Mouse (Mus musculus): ENCODE data around the gene Zfp362.

Zfp362 gene

DNA sequence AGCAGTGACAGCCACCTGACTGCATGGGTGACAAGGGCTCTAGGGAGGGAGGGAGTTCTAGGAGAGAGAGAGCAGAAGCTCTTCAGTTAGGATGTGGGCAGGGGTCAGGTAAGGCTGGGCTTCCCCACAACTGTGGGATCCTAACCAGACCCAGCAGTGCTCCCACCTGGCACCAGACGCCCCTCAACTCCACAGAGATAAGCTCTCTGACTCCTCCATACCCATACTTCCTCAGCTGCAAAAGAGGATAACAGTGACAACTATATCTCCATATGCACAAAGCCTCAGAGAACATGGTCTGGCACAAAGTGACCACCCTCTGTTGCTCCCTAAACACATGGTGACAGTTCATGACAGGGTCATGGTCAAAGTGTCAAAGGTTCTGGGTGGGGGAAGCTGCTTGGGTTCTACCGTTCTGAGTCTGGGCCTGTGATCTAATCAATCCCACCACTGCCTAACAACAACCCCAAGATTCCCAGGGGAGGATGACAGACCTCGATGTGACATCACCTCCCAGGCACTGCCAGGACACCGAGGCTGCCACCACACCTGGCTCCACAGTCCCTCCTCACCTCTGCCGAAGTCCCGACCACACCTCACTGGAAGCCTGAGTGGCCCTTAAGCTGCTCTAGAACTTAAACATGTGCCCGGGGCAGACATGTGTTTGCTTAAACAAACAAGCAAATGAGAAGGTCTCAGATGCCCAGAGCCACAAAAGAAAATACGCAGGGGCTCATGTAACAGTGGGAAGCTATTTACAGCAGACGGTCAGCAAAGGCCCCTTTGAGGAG, 4.0 kb downstream of the Zfp362 start:
- CTCF ChIA-PET, result no interaction called here

DNA sequence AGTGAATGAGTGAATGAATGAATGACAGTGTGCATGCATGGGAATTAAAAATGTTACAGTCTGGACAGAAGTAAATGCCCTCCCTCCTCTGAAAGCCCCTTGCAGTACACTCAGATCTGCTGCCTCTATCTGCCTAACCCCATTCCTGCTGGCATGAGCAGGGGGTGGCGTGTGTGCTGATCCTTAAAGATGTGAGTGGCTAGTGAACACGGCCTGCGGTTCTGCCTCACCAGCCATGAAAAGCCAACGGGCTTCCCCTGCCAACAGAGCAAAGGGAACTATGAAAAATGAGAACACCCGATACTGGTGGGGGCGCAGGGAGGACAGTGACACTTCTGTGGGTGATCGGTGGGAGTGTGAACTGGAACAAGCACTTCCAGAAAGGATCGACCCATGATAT, 9.1 kb downstream of the Zfp362 start:
- CTCF ChIA-PET, result no interaction called here

DNA sequence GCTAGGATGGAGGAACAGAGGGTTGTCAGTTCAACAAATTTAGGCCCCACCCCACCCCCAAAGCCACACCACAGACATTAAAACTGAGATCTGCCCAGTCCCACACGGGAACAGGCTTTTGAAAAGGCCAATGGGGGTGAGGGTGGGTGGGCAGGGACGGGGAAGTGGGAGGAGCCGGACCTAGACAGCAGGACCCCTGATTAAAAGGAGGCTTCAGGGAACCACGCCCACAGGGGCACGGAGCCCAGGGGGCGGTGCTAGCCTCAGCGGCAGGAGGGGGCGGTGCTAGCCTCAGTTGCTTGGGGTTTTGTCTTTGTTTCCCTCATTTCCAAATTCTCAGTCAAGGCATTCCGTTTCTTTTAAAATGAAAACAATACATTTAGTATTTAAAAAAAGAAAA, 10.2 kb downstream of the Zfp362 start:
- CTCF ChIA-PET, result no interaction called here

DNA sequence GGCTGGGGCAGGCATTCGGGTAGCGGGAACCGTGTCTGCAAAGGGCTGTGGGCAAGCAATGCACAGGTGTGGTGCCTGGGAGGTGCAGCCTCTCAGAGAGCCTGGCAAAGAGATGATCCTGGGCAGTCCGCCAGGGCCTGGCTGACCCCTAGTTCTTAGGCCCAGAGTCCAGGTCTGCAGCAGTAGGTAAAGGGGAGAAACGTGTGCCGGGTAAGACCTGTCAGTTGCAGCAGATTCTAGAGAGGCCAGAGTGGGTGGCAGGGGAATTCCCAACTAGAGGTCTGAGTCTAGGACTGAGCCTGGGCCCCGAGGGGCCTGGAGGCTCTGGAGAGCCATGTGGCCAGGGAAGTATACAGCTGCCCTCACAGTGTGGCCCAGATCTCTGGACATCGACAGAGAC, 11.6 kb downstream of the Zfp362 start:
- CTCF ChIA-PET, result no interaction called here

DNA sequence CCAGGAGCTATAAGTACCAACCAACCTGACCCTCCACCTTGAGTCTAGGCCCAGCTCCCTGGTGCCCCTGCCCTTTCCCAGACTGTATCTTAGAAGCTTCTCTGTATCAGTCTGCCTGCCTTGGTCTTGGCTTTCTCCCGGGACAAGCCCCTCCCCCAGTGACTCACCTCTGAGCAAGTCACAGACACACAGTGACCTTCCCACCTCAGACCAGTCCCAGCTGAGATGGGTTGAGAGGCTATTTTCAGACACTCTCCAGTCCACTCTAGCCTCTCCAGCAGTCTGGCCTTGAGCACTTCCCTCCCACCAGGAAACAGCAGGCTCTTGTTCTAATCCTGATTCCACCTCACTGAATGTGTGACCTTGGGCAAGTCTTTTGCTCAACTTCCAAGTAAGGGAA, 12.1 kb downstream of the Zfp362 start:
- CTCF ChIA-PET, result no interaction called here

DNA sequence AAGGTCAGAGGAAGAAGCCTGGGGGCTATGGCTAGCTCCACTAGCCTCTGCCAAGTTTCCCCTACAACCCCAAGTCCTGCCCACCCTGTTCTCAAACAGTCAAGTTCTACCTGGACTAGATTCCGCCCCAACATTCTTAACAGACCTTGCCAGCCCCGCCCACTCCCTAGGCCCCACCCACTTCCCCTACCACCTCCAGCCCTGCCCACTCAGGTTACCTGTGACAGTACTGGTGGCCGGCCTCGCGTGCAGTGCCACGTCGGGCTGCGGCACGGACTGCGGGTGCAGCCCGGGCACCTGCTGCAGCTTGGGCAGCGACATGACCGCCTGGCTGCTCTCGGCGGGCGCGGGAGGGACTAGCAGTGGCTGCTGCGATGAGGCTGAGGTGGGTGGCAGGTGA, 16.2 kb downstream of the Zfp362 start:
- CTCF ChIA-PET, result no interaction called here

DNA sequence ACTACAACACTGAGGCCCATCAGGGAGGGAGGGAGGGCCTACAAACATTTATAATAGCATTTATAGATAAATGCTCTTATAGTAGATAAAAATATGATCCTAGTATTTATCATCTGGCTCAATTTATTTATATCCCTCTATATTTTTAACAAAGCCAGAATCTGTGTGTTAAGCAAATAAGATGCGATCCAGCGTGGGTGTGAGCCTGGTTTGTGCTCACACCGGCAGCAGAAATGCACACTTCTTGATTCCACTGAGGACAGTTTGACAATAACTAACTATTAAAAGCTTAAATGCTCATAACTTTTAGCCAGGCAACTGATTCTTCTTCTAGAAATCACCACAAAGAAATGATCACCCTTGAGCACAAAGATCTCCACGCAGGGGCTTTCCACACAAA, 17.7 kb downstream of the Zfp362 start:
- CTCF ChIA-PET, result no interaction called here

DNA sequence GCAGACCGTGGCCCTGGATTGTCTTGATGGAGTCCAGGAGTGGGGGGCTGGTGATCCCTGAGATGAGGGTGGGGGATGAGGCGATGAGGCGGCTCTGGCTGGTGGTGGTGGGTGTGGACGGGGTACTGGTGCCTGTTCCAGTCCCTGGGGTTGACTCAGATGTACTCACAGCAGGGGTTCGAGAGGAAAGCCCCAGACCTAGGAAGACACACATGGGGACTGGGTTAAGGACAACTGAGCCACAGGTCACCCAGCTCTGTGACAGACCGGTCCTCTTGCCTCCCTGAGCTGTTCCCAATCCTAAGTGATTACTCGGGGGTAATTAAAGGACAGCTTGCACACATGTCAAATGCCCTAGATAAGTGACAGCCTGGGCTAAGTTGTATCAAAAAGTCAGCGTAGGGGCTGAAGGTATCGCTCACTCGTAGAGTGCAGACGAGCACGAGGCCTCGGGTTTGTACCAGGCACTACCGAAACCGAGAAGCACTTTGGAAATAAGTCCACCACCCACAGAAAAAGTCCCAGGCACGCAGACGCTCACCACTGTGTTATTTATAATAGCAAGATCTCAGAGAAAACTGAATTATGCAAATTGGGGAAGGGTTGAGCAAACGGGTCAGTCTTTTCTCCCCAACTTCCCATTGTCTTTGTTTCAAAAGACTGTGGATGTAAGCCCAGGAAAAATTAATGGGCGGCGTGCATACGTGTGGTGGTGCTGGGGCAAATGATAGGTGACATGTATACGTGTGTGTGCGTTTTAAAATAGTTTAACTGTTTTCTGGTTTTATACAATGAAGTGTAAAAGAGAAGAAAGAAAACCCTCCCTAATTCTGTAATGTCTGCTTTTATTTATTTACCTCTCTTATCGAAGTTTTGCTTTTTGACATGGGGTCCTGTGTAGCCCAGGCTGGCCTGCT, 18.6 kb downstream of the Zfp362 start:
- CTCF ChIA-PET, result no interaction called here

DNA sequence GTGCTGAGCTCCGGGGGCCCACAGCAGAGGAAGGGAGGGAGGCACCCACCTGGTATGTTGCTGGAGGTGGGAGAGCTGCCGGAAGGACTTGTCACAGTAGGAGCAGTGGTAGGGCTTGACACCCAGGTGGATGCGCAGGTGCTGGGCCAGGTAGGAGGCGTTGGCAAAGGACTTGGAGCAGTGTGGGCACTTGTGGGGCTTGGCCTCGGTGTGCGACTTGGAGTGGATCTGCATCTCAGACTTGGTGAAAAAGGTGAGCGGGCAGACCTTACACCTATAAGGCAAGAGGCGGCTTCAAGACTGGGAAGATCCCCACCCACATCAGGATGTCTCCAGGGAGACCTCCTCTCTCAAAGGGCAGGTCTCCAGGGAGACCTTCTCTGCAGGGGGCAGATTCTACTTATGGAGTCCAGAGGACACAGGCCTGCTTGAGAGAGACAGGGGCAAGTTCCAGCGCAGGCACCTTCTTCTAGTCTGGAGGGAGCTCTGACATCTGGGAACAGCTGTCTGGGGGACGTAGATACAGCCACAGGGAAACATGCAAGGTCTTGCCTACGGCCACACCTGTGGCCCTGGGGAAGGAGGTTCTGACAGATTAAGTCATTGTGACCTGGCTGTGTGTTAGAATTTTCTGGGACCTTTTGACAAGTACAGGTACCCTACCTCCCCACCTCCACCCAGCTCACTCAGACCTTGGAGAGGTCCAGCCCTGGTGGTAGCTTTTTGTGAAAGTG, 19.8 kb downstream of the Zfp362 start:
- CTCF ChIA-PET, result no interaction called here

DNA sequence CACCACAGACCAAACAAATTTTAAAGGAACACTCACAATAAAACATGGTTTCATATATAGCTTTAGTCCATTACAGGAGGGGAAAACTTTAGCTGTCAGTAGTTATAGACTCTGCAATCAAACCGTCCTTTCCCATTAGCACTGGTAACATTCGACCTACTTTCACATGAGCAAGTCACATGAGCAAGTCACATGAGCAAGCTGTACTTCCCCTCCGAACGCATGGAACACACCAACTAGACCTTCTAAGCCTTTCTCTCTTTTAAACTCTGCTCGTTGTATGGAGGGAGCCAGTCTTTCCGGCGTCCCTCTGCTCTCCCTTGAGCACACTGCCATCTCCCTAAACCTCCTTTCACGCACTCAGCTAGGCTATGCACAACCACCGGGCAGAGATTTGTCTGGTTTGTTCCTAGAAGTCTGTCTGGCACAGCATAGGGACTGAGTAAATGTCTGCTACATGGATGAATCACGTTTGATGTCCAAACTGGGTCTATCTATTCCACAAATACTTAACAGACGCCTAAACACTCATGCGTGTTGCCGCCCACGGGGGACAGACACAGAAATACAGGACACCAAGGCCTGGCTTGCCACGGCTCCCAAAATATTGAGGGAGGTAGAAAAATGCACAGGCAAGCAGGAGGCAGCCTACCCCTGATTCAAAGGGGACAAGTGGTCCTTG, 20.8 kb downstream of the Zfp362 start:
- CTCF ChIA-PET, result no interaction called here

DNA sequence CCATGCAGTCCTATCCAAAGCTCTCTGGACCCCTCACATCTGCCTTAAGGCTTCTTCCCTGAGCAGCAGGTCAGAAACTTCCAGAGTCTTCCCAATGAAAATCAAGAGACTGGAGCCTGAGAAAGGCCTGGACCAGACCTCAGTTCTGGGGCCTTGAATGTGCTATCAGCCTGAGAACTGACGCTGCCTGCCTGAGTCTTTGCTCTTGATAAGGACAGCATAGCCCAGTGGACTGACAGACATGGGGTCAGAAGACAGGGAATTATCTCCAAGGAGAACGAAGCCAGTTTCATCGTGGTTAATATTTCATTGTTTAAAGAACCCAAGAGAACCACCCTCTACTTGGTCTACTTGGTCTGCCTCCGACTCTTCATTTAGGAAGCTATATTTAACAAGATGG, 23.2 kb downstream of the Zfp362 start:
- CTCF ChIA-PET, result no interaction called here

DNA sequence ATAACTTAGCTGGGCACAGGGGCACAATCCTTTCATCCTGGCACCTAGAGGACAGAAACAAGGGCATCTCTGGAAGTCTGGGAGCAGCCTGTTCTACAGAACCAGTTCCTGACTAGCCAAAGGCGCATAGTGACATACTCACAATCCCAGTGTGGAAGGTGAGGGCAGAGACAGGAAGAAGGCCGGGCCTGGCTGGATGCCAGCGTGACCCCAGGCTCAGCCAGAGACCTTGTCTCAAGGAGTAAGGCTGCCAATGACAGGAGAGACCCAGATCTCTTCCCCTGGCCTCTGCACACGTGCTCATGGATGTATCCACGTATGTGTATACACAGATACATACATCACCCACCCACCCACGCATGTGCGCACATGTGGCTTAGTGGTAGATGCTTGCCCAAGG, 23.8 kb downstream of the Zfp362 start:
- CTCF ChIA-PET, result no interaction called here

DNA sequence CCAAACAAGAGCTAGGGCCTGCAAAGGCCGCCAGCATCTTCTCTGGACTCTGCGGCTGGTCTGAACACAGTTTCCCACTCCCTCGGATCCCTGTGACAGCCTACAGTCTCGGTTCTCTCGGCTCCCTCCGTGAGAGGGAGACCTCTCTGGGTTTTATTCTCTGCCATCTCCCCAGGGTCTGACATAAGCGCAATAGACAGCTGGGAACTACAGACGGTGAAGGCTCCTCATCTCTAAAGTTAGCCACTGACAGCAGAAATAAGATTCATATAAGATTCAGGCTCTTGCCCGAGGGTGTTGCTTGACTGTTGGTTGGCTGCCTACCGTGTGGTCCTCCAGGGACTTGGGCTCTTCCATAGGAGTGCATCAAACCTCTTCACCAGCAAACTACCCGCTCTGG, 28.3 kb downstream of the Zfp362 start:
- CTCF ChIA-PET, result interaction anchor here (4.4 kb wide), 1 partner anchor 66 kb away, joined by 29 read pairs; no protein-coding TSS in a partner anchor

DNA sequence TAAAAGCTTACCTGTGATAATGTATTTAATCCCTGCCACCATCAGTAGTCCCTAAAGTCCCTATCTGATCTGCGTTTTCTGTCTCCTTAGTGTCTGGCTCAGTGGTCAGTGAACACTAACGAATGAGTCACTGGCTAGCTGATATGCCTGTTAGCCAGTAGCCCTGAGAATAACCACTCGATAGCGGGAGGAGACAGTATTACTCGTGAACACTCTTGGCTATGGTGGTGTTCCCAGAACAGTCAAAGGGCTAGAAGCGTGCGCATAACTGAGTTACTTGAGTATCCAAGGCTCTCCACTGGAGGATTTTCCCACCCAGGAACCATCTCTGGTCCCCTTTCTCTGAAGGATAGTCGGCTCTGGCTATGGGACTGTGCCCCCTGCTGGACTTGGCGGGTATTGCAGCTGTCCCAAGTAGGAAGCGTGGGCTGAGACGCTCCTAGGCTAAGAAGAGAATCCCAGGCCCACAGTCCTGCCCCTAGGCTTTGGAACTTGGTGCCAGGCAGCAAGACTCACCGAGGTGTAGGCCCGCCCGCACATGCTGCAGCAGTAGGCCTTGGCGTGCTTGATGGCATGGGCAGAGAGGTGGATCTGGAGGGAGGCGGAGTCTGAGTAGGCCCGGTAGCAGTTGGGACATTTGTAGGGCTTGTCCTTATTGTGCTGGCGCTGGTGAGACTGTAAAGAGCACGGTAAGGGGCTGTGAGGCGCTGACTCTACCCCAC, 29.1 kb downstream of the Zfp362 start:
- CTCF ChIA-PET, result interaction anchor here (4.4 kb wide), 1 partner anchor 65 kb away, joined by 29 read pairs; no protein-coding TSS in a partner anchor

DNA sequence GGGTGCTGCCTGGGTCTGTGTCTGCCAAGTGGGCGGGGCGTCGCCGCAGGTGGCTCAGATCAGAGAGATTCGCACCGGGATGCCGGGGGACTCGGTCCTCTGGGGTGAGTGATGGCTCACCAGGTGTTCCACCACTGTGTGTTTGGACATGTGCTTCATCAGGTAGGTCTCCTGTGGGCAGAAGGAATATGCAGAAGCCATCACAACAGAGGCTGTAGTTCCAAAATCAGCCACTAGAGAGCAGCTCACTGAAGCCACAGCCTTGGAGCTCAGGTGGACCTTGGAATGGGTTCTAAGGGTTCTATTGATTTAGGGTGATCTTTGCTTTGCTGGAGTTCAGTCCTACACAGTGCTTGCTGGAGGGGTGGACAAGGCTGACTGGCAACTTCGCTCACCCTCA, 31.4 kb downstream of the Zfp362 start:
- CTCF ChIA-PET, result interaction anchor here (0.8 to 4.4 kb wide), 2 partner anchors 33 to 63 kb away, joined by 3 to 29 read pairs; no protein-coding TSS in a partner anchor

DNA sequence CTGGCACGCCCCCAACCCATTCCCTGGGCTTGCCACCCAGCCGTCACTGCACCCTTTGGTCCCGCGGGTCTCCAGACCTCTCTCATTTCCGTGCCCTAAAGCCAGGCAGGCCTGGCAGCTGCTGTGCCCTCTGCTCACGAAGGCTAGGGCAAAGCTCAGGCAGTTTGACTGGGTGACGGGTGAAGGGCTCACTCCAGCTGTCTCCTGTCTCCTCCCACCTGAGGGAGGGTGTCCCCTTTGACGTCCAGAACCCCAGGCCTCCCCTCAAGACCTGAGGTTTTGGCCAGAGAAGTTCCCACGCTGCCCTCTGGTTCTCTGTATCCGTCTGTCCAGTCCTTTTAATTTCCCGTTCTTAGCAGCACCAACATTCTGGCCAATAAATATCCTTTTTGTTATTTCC, 32.0 kb downstream of the Zfp362 start:
- CTCF ChIA-PET, result interaction anchor here (1.0 to 4.4 kb wide), 2 partner anchors 38 to 62 kb away, joined by 3 to 29 read pairs; no protein-coding TSS in a partner anchor

DNA sequence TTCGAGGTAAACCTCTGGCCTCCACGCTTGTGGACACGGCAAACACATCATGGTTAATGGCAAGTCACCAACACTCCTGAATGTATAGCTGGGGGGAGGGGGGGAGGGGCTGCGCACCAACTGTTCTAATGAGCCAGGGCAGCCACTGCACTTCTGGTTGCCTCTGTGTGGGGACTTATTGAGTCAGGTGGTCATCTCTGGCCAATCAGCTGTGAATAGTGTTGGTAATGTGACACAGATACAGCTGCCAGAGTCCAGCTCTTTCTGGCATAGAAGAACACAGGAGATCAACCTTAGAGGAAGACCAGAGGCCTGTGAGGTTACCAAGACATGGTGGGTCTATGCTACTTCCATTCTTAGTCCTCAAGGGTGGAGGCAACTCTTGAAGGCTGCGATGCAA, 35.1 kb downstream of the Zfp362 start:
- CTCF ChIA-PET, result no interaction called here

DNA sequence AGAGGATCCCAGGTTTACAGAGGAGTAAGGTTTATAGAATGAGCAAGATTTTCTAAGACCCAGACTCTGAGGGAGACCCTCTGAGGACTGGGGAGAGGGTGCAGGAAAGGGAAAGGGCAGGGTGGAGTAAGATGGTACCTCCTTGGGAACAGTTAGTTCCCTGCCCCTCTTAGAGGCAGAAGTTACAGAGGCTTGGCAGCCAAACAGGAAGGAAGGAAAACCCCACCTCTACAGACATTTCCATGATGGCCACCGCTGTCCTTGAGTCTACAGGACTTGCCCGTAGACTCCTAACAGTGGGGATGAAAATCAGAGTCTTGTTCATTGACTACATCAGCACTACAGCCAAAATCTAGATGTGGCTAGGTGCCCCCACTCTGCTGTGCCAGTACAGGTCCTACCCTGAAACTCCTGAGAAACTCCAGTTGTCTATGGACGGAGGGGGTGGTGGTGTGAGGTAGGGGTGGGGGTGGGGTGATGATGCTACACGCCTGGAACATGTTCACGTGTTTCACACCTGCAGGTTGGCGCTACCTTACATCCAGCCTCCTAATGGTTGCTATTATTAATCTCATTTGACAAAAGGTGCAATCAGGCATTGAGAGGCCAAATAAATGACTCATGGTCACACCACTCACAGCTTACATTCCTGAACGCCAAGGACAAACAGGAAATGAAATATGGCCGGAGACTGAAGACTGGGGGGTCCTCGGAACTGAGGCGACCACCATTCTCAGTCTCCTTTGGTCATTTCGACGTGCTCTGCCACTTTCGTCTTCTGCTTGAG, 36.1 kb downstream of the Zfp362 start:
- CTCF ChIA-PET, result no interaction called here

DNA sequence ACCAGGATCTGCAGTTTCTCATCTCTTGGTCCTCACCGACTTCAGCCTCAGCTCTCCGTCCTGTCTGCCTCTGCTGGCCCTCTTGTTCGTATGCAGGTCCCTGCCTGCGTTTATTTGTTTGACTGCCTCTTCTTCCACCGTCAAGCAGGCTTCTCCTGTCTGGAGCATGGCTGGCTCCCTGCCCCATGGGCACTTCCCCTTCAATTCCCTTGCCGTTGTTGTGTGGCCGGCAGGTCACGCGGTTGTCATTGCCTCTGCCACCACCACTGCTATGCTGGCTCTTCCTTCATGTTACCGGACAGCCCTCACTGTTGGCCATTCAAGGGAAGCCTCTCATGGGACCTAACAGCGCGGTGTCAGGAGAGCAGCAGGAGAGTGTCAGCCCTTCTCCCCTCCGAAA, 37.7 kb downstream of the Zfp362 start:
- CTCF ChIA-PET, result no interaction called here

DNA sequence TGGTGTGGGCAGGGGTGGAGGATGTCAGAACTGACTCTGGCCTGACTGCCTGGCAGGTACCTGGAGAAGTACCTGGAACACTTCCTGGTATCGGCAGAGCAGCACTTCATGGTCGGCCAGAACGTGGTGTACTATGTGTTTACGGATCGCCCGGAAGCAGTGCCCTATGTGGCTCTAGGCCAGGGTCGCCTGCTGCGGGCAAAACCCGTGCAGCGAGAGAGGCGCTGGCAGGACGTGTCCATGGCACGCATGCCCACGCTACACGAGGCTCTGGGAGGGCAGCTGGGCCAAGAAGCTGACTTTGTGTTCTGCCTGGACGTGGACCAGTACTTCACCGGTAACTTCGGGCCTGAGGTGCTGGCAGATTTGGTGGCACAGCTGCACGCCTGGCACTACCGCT, 38.9 kb downstream of the Zfp362 start:
- CTCF ChIA-PET, result no interaction called here
